Mouse (Mus musculus): ENCODE results near the gene Pla2g2c. TPM values are rescaled to one million over a fixed set of nuclear protein-coding genes. Genes with fewer than 3 reads are reported as not detected.
A peak's percentile ranks its signal among the peaks of the same experiment; 100 is the strongest.

The Pla2g2c gene
- polyA plus RNA-seq, 1 experiment from 2014 or later = 0.25 TPM

- DNase-seq (peak; percentile 79), ATAC-seq (ENCODE audit: insufficient read depth) (no peak; the same call in 1 of the 2 replicates)
- Histone ChIP-seq H3K9ac (no peak overlapping the region), H3K27ac (ENCODE audit: low read depth) (no peak overlapping the region), H3K27me3 (ENCODE audit: insufficient read depth, low read length) (no peaks in the 10 kb centered on the region), H3K4me1 (ENCODE audit: insufficient read depth) (no peaks in the 10 kb centered on the region), H3K9me3 (ENCODE audit: low read depth, low read length) (no peaks in the 10 kb centered on the region), H3K36me3 (ENCODE audit: insufficient read depth) (no peaks in the 10 kb centered on the region), H3K4me2 (no peak overlapping the region), H3K4me3 (ENCODE audit: low read depth, low read length) (no peak overlapping the region)
- WGBS = 5% methylated on average over 7 of the region's 7 CpGs
- TF ChIP-seq CTCF (IDR thresholded peaks at IDR 0.05; ENCODE audit: low read depth) = peak; percentile 79
These were observed 16.0 kb upstream of the Pla2g2c start for GRCm38 (mm10) chr4:138708636-138709035.

- Histone ChIP-seq H3K27ac (ENCODE audit: low read depth) (no peak overlapping the region), H3K36me3 (ENCODE audit: insufficient read depth) (no peaks in the 10 kb centered on the region), H3K9ac (no peak overlapping the region), H3K4me1 (ENCODE audit: insufficient read depth) (no peaks in the 10 kb centered on the region), H3K27me3 (ENCODE audit: insufficient read depth, low read length) (no peaks in the 10 kb centered on the region), H3K4me3 (ENCODE audit: low read depth, low read length) (no peak overlapping the region), H3K9me3 (ENCODE audit: low read depth, low read length) (no peaks in the 10 kb centered on the region), H3K4me2 (no peak overlapping the region)
- 79% methylated on average over 11 of the region's 11 CpGs for WGBS
- no peak for ATAC-seq (ENCODE audit: insufficient read depth)
- DNase-seq = no peak
- no peak for TF ChIP-seq CTCF (IDR thresholded peaks at IDR 0.05; ENCODE audit: low read depth)
These were observed 15.3 kb upstream of the Pla2g2c start for GRCm38 (mm10) chr4:138709246-138709645.

- no peak for TF ChIP-seq CTCF (IDR thresholded peaks at IDR 0.05; ENCODE audit: low read depth)
- no peaks in the 10 kb centered on the region for H3K36me3 ChIP-seq (ENCODE audit: insufficient read depth)
- no peak overlapping the region for H3K4me3 ChIP-seq (ENCODE audit: low read depth, low read length)
These were observed 14.6 kb upstream of the Pla2g2c start for GRCm38 (mm10) chr4:138709944-138710343.

GRCm38 (mm10) chr4:138710633-138711032, 14.0 kb upstream of the Pla2g2c start:
- no peak overlapping the region for H3K4me2 ChIP-seq
- H3K4me1 ChIP-seq (ENCODE audit: insufficient read depth) = no peaks in the 10 kb centered on the region
- TF ChIP-seq CTCF (IDR thresholded peaks at IDR 0.05; ENCODE audit: low read depth) = no peak
- 79% methylated on average over 11 of the region's 11 CpGs for WGBS
- no peaks in the 10 kb centered on the region for H3K36me3 ChIP-seq (ENCODE audit: insufficient read depth)
- H3K4me3 ChIP-seq (ENCODE audit: low read depth, low read length) = no peak overlapping the region
- no peaks in the 10 kb centered on the region for H3K9me3 ChIP-seq (ENCODE audit: low read depth, low read length)
- H3K27me3 ChIP-seq (ENCODE audit: insufficient read depth, low read length) = no peaks in the 10 kb centered on the region
- H3K9ac ChIP-seq = no peak overlapping the region
- DNase-seq (no peak), ATAC-seq (ENCODE audit: insufficient read depth) (no peak)
- H3K27ac ChIP-seq (ENCODE audit: low read depth) = no peak overlapping the region

More at GRCm38 (mm10) chr4:138709944-138710343, 14.6 kb upstream of the Pla2g2c start:
- H3K9ac ChIP-seq = no peak overlapping the region
- H3K27me3 ChIP-seq (ENCODE audit: insufficient read depth, low read length) = no peaks in the 10 kb centered on the region
- no peak overlapping the region for H3K4me2 ChIP-seq
- 68% methylated on average over 7 of the region's 7 CpGs for WGBS
- ATAC-seq (ENCODE audit: insufficient read depth) (no peak), DNase-seq (no peak)
- H3K4me1 ChIP-seq (ENCODE audit: insufficient read depth) = no peaks in the 10 kb centered on the region
- no peaks in the 10 kb centered on the region for H3K9me3 ChIP-seq (ENCODE audit: low read depth, low read length)
- no peak overlapping the region for H3K27ac ChIP-seq (ENCODE audit: low read depth)

GRCm38 (mm10) chr4:138711051-138711820, 13.4 kb upstream of the Pla2g2c start:
- no peaks in the 10 kb centered on the region for H3K4me1 ChIP-seq (ENCODE audit: insufficient read depth)
- no peaks in the 10 kb centered on the region for H3K27me3 ChIP-seq (ENCODE audit: insufficient read depth, low read length)
- H3K9me3 ChIP-seq (ENCODE audit: low read depth, low read length) = no peaks in the 10 kb centered on the region
- no peak for ATAC-seq (ENCODE audit: insufficient read depth)
- no peak overlapping the region for H3K27ac ChIP-seq (ENCODE audit: low read depth)
- no peak overlapping the region for H3K4me2 ChIP-seq
- 56% methylated on average over 17 of the region's 17 CpGs for WGBS
- no peak overlapping the region for H3K9ac ChIP-seq
- no peak for DNase-seq
- TF ChIP-seq CTCF (IDR thresholded peaks at IDR 0.05; ENCODE audit: low read depth) = no peak
- H3K4me3 ChIP-seq (ENCODE audit: low read depth, low read length) = no peak overlapping the region
- no peaks in the 10 kb centered on the region for H3K36me3 ChIP-seq (ENCODE audit: insufficient read depth)

GRCm38 (mm10) chr4:138712096-138712495, 12.5 kb upstream of the Pla2g2c start:
- 67% methylated on average over 11 of the region's 11 CpGs for WGBS
- no peaks in the 10 kb centered on the region for H3K27me3 ChIP-seq (ENCODE audit: insufficient read depth, low read length)
- no peaks in the 10 kb centered on the region for H3K4me1 ChIP-seq (ENCODE audit: insufficient read depth)
- no peak overlapping the region for H3K27ac ChIP-seq (ENCODE audit: low read depth)
- H3K4me3 ChIP-seq (ENCODE audit: low read depth, low read length) = no peak overlapping the region
- H3K9me3 ChIP-seq (ENCODE audit: low read depth, low read length) = no peaks in the 10 kb centered on the region
- H3K9ac ChIP-seq = no peak overlapping the region
- H3K36me3 ChIP-seq (ENCODE audit: insufficient read depth) = no peaks in the 10 kb centered on the region
- TF ChIP-seq CTCF (IDR thresholded peaks at IDR 0.05; ENCODE audit: low read depth) = no peak
- ATAC-seq (ENCODE audit: insufficient read depth) (no peak), DNase-seq (no peak)
- H3K4me2 ChIP-seq = no peak overlapping the region

- 62% methylated on average over 8 of the region's 8 CpGs for WGBS
- Histone ChIP-seq H3K9me3 (ENCODE audit: low read depth, low read length) (no peaks in the 10 kb centered on the region), H3K4me2 (no peak overlapping the region), H3K4me3 (ENCODE audit: low read depth, low read length) (no peak overlapping the region), H3K27me3 (ENCODE audit: insufficient read depth, low read length) (no peaks in the 10 kb centered on the region), H3K4me1 (ENCODE audit: insufficient read depth) (no peaks in the 10 kb centered on the region), H3K9ac (no peak overlapping the region), H3K27ac (ENCODE audit: low read depth) (no peak overlapping the region), H3K36me3 (ENCODE audit: insufficient read depth) (no peaks in the 10 kb centered on the region)
- no peak for DNase-seq
- TF ChIP-seq CTCF (IDR thresholded peaks at IDR 0.05; ENCODE audit: low read depth) = no peak
- ATAC-seq (ENCODE audit: insufficient read depth) = no peak
These were observed 12.0 kb upstream of the Pla2g2c start for GRCm38 (mm10) chr4:138712621-138713020.

Measured in lung, embryonic 14.5 days (tissue).